Mouse (Mus musculus) lung, adult 2 months (tissue): ENCODE measurements around the gene Clybl. TPM values are rescaled to one million over a fixed set of nuclear protein-coding genes. Genes with fewer than 3 reads are reported as not detected.

Experiments
- DNase-seq: peaks from one replicate; pipeline ENCODE4 v3.0.0; 2022
- H3K4me1 ChIP-seq: fragments of 200-500 bp; 2 replicates; pipeline ENCODE4 v1.6.1; 2011; ENCODE audit warnings: low read length; ENCODE audit not compliant: control insufficient read depth, insufficient read depth
- H3K4me3 ChIP-seq: fragments of 200-500 bp; replicated peaks from 2 replicates; pipeline ENCODE3; 2011; ENCODE audit warnings: low read depth, mild to moderate bottlenecking, control low read depth, low read length; ENCODE audit errors: extremely low read depth
- CTCF ChIP-seq: fragments of 200-500 bp; IDR thresholded peaks from 2 replicates; pipeline ENCODE4 v1.5.1; 2011; ENCODE audit warnings: mild to moderate bottlenecking, low read length, control low read depth; ENCODE audit not compliant: insufficient read depth
- POLR2A ChIP-seq: fragments of 200-500 bp; IDR thresholded peaks from 2 replicates; pipeline ENCODE4 v1.6.1; 2011; ENCODE audit warnings: low read depth, mild to moderate bottlenecking, control low read depth, low read length, borderline replicate concordance; ENCODE audit errors: extremely low read depth
- WGBS: fragments of 180-500 bp; shearing (Covaris S2); methylation state at CpG from one replicate; pipeline ENCODE4 v1.1.7; 2018; 5-methylcytosine and 5-hydroxymethylcytosine counted together
- polyA plus RNA-seq: library from polyadenylated mRNA; depleted of rRNA; stranded (reverse); fragments of >200 nt; gene quantifications from 2 replicates; pipeline ENCODE4 v1.2.3, GENCODE M21; 2012

Gene Clybl
- polyA plus RNA-seq, 1 experiment, result 5.8 TPM

DNA sequence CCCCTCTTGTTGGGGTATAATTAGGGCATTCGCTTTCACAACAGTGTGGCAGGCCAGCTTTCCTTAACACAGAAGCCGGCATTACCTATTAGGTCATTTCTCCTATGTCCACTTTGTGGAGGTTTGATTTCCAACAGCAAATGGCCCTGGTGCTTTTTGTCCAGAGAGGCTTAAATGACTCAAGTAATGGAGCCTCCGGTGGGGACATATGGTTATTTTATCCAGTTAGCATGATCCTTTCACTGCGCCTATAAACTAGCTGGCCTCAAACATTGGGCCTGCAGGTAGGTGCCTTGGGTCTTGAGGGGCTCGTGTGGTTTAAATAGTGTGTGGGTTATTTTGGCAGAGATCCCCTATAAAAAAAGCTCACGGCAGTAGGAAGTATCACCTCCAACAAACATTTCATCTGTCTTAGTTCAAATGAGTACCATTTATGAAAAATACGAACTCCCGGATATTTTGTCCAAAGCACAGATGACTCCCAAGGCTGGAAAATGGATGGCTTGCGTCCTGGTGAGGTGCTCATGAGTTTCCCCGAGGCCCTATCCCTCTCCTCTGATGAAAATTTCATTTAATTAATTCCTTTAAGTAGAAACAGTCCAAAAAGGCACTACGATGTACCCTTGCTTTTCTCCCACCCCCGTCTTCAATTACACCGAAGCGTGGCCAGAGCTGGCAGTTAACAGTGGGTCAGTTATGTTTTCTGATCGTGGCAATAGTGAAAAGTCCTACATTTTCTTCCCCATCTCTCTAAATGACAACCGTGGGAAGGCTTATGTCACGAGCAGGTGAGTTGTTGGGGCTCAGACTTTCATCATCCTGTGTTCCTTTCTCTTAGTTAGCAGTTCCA lies 205.0 kb downstream of the Clybl start:
- TF ChIP-seq CTCF, result no peak
- TF ChIP-seq POLR2A, result no peak
- Histone ChIP-seq H3K4me3 (no peak overlapping the region), H3K4me1 (no peaks in the 10 kb centered on the region)
- no peak for DNase-seq
- 90% methylated on average over 17 of the region's 17 CpGs for WGBS

DNA sequence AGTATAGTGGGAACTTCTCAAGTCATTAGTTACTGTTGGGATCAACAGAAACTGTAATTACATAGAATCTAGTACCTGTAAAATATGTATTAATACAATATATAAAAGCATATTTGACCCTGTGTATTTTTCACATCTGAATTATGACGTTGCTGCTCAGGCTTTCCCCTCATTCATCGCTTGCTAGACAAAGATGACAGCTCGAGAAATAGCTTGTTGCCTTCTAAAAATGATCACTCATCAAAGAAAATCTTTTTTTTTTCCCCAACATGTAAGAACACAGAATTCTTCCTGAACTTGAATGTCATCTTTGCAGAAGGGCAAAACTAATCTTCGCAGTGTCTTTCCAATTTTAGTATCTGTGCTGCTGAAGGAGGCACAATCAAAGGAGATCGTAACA lies 206.3 kb downstream of the Clybl start:
- WGBS, result 75% methylated on average over 5 of the region's 5 CpGs
- no peak overlapping the region for H3K4me3 ChIP-seq
- H3K4me1 ChIP-seq, result no peaks in the 10 kb centered on the region
- no peak for DNase-seq
- TF ChIP-seq POLR2A (no peak), CTCF (no peak)

DNA sequence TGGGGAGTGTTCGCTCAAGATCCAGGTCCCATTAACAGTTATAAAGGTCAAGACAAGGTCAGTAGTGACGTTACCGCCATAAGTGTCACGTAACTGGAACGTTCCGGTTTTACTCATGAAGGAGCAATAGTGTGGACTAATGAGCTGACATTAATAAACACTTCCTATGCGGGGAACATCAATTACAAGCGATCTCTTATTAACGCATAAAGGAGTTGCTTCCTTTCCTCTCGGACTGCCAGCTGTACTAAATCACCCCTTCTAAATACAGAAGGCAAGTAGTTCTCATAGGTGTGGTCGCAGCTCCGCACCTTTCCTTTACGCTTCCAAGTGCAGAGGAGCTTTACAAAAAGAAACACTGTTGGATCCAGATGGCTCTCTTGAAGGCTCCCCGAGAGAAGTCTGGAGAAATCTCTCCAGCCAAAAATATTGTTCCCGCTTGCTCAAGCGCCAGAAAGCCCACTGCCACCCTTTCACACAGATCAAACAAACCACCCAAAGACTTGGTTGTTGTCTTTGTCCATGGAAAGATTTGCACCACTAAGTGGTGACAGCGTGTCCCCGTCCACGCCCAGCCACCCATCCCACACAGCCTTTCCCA lies 207.0 kb downstream of the Clybl start:
- no peak for DNase-seq
- TF ChIP-seq POLR2A (no peak), CTCF (no peak)
- no peak overlapping the region for H3K4me3 ChIP-seq
- H3K4me1 ChIP-seq, result no peaks in the 10 kb centered on the region
- 65% methylated on average over 19 of the region's 19 CpGs for WGBS

DNA sequence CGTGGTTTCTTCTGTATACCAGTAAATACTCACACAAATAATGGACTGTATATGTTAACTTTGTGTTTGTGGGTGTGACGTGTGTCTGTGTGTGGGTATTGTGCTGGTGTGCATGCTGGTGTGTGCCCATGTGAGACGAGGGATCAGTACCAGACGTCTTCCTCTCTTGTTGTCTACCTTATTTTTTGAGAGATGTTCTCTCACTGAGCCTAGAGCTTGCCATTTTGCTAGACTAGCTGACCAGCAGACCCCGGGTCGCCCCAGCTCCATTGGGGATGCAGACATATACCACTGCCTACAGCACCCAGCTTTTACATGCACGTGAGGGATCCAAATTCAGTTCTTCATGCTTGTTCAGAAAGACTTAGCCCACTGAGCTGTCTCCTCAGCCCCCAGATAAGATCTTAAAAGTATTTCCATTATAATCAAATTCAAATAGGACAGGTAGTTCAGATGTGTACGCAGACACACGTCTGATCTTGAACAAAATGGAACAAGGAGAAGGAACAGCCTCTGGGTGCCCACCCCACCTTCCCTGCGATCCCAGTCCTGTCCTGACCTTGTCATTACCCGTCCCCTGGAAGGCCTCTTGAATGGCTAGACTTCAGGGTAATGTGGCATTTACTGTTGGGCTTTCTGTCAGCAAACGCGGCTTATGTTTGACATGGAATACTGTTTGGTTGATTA lies 208.3 kb downstream of the Clybl start:
- Histone ChIP-seq H3K4me1 (no peaks in the 10 kb centered on the region), H3K4me3 (no peak overlapping the region)
- TF ChIP-seq POLR2A, result no peak
- no peak for TF ChIP-seq CTCF
- WGBS, result 83% methylated on average over 13 of the region's 13 CpGs
- DNase-seq, result no peak

DNA sequence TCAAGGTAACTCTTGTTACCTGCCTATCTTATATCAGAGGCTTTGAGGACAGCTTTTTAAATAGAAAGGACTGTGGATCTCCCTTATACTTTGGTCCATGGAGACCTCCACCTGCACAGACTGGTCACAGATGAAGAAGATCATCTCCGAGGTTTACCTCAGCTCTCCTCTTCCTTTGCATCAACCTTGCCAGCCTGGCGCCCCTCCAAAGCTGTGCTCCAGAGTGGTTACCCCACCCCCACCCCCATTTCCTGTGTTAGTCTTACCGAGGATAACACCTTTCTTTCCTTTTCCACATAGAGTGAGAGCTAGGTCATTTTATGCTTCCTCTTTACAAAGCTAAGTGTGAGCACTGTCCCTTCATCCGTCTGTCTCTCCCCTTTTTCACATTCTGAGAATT lies 209.4 kb downstream of the Clybl start:
- no peak for TF ChIP-seq CTCF
- TF ChIP-seq POLR2A, result no peak
- 22% methylated on average over 4 of the region's 4 CpGs for WGBS

DNA sequence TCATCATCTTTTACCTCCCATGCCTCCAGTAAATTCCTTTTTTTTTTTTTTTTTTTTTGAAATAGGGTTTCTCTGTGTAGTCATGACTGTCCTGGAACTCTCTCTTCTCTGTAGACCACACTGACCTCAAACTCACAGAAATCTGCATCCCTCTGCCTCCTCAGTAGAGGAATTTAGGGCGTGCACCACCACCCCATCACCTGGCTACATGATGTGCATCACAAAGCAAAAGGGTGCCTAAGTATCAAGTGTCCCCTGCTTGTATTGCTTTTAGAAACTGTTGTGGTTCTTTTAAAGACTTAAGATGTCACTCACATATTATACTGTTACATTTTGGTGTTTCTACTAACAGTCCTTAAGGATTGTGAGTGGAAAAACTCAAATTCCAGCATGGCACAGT lies 211.6 kb downstream of the Clybl start:
- 71% methylated on average over 1 of the region's 1 CpGs for WGBS
- no peak for DNase-seq
- no peaks in the 10 kb centered on the region for H3K4me1 ChIP-seq
- H3K4me3 ChIP-seq, result no peak overlapping the region
- TF ChIP-seq CTCF (no peak), POLR2A (no peak)

More for the DNA sequence above, 209.4 kb downstream of the Clybl start:
- no peaks in the 10 kb centered on the region for H3K4me1 ChIP-seq
- H3K4me3 ChIP-seq, result no peak overlapping the region
- DNase-seq, result no peak

DNA sequence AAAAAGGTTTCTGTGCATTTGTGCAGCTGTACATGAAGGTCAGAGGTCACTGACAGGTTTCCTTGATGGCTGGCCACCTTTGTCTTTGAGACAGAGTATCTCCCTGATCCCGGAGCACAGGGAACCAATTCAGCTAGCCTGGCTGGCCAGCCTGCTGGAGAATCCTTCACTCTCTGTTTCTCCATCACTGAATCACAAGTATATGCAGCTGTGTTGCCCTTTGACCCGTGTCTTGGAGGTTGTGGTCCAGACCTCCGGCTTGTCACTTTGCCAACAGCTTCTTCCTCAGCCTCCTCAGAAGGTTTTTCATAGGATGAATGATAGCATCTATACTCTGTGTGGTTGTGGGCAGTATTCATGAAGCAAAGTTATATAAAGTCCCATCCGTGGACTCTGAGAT lies 217.2 kb downstream of the Clybl start:
- WGBS, result 67% methylated on average over 4 of the region's 4 CpGs

DNA sequence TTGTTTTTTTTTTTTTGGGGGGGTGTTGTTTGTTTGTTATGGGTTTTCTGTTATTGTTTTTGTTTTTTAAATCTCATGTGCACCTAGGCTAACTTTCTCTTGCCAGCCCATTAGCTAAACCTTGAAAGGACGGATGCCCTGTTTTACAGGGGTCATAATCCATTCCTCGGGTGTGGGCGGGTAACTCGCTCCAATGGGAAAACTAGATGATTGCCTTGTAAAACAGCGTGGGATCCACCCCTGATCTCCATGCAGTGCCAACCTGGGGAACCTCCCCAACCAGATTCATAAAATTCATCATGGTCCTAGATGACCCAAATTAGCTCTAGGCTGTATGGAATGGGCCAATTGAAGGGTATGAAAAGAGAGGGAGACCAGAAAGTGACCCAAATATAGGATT lies 218.4 kb downstream of the Clybl start:
- no peak for TF ChIP-seq POLR2A
- no peak for TF ChIP-seq CTCF
- 91% methylated on average over 5 of the region's 5 CpGs for WGBS
- no peaks in the 10 kb centered on the region for H3K4me1 ChIP-seq
- DNase-seq, result no peak
- H3K4me3 ChIP-seq, result no peak overlapping the region

More for the DNA sequence above, 217.2 kb downstream of the Clybl start:
- Histone ChIP-seq H3K4me3 (no peak overlapping the region), H3K4me1 (no peaks in the 10 kb centered on the region)
- TF ChIP-seq CTCF (no peak), POLR2A (no peak)
- no peak for DNase-seq

DNA sequence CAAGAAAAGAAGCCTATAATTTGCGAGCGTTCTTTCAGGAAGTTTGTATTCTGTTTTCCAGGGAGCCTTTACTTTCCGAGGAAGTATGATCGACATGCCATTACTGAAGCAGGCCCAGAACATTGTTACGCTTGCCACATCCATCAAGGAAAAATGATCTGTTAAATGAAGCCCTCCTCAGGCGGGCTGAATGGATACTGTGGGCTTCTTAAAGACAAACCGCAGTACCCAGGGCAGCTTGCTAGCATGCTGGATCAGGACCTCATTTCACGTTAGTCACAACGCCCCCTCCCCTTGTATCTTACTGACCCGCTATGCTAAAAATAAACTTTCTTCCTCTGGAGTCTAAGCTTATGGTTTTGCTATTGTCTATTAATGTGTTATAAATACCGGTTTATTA lies 220.4 kb downstream of the Clybl start:
- H3K4me1 ChIP-seq, result no peaks in the 10 kb centered on the region; the same call in 1 of the 2 replicates
- WGBS, result 65% methylated on average over 11 of the region's 11 CpGs
- H3K4me3 ChIP-seq, result no peak overlapping the region
- no peak for TF ChIP-seq POLR2A
- no peak for DNase-seq
